Mouse (Mus musculus): ENCODE data around the gene Zfp428. TPM values are rescaled to one million over a fixed set of nuclear protein-coding genes. Genes with fewer than 3 reads are reported as not detected.

The Zfp428 gene
- total RNA-seq, 2 experiments from 2014 or later = 40.0 to 45.4 TPM

- peak; percentile 99 for DNase-seq (ENCODE audit: low spot score in 2 of 2)
Measured at GRCm38 (mm10) chr7:24546634-24547389, 40.0 kb downstream of the Zfp428 start.

- no peak for DNase-seq (ENCODE audit: low spot score in 2 of 2)
Measured at GRCm38 (mm10) chr7:24547534-24548036, 40.8 kb downstream of the Zfp428 start.

- DNase-seq (ENCODE audit: low spot score in 2 of 2) = no peak
Measured at GRCm38 (mm10) chr7:24551985-24552759, 45.4 kb downstream of the Zfp428 start.

- DNase-seq (ENCODE audit: low spot score in 2 of 2) = no peak
Measured at GRCm38 (mm10) chr7:24555786-24556185, 49.0 kb downstream of the Zfp428 start.

GRCm38 (mm10) chr7:24561450-24561849, 54.6 kb downstream of the Zfp428 start:
- no peak for DNase-seq (ENCODE audit: low spot score in 2 of 2)

GRCm38 (mm10) chr7:24563191-24563836, 56.5 kb downstream of the Zfp428 start:
- DNase-seq (ENCODE audit: low spot score in 2 of 2) = no peak

- DNase-seq (ENCODE audit: low spot score in 2 of 2) = no peak
Measured at GRCm38 (mm10) chr7:24563837-24564206, 57.0 kb downstream of the Zfp428 start.

- peak in 1 of 2 experiments; percentile 72 for DNase-seq (ENCODE audit: low spot score in 2 of 2)
Measured at GRCm38 (mm10) chr7:24564607-24565265, 57.9 kb downstream of the Zfp428 start.

Other genes starting within 250 kb of the Zfp428 start
- gene Zfp93, start 236.6 kb upstream of the Zfp428 start, total RNA-seq (2021) = 10 to 100 TPM; 13.4 to 14.4 TPM
- 10 to 100 TPM; 19.8 to 24.9 TPM for gene Zfp61, start 205.8 kb upstream of the Zfp428 start, total RNA-seq (2021)
- gene Zfp94, start 190.3 kb upstream of the Zfp428 start, total RNA-seq (2021) = 10 to 100 TPM; 12.1 to 12.7 TPM
- not detected for gene Tescl, start 173.1 kb upstream of the Zfp428 start, total RNA-seq (2021)
- gene Lypd5, start 157.8 kb upstream of the Zfp428 start, total RNA-seq (2021) = not detected
- gene Kcnn4, start 136.7 kb upstream of the Zfp428 start, total RNA-seq (2021) = under 1 TPM; 0.36 to 0.72 TPM
- 10 to 100 TPM; 33.2 to 34.8 TPM for gene Smg9, start 107.4 kb upstream of the Zfp428 start, total RNA-seq (2021)
- gene Irgc1, start 54.7 kb upstream of the Zfp428 start, total RNA-seq (2021) = not detected
- under 1 TPM; 0.54 to 0.91 TPM for gene Plaur, start 44.5 kb upstream of the Zfp428 start, total RNA-seq (2021)
- gene Cadm4, start 25.0 kb upstream of the Zfp428 start, total RNA-seq (2021) = 100 to 1,000 TPM; 136 to 141 TPM
- gene AC161166.1, start 5.4 kb downstream of the Zfp428 start, total RNA-seq (2021) = not detected
- 10 to 100 TPM; 62.1 to 63.3 TPM for gene Irgq, start 23.7 kb downstream of the Zfp428 start, total RNA-seq (2021)
- not detected for gene Pinlyp, start 39.1 kb downstream of the Zfp428 start, total RNA-seq (2021)
- gene Xrcc1, start 39.3 kb downstream of the Zfp428 start, total RNA-seq (2021) = 10 to 100 TPM; 36.8 to 43.4 TPM
- gene Ethe1, start 80.5 kb downstream of the Zfp428 start, total RNA-seq (2021) = 10 to 100 TPM; 11.8 to 13.3 TPM
- gene Zfp575, start 80.6 kb downstream of the Zfp428 start, total RNA-seq (2021) = 1 to 10 TPM; 5.7 TPM
- under 1 TPM; 0.17 to 0.63 TPM for gene Phldb3, start 103.8 kb downstream of the Zfp428 start, total RNA-seq (2021)
- 1 to 10 TPM in 1 of 2 experiments, under 1 TPM in 1; 0.57 to 1.3 TPM for gene Lypd3, start 129.5 kb downstream of the Zfp428 start, total RNA-seq (2021)
- not detected for gene Tex101, start 169.7 kb downstream of the Zfp428 start, total RNA-seq (2021)
- gene BC049730, start 202.2 kb downstream of the Zfp428 start, total RNA-seq (2021) = not detected
- gene Gm4763, start 219.9 kb downstream of the Zfp428 start, total RNA-seq (2021) = not detected